Mouse (Mus musculus) liver, adult 2 months (tissue): ENCODE results near the gene Commd1. TPM values are rescaled to one million over a fixed set of nuclear protein-coding genes. Genes with fewer than 3 reads are reported as not detected.
A peak's percentile ranks its signal among the peaks of the same experiment; 100 is the strongest.

Experiments
- DNase-seq: peaks from one replicate; pipeline ENCODE4 v3.0.0-alpha.2; 2011; ENCODE audit warnings: low read depth, low spot score; ENCODE audit errors: extremely low read depth
- H3K27ac ChIP-seq: fragments of 200-500 bp; replicated peaks from 2 replicates; pipeline ENCODE4 v1.5.1; 2012; ENCODE audit warnings: low read depth, mild to moderate bottlenecking, control low read depth, inconsistent platforms, low read length; ENCODE audit not compliant: insufficient read depth
- H3K27me3 ChIP-seq: fragments of 200-500 bp; 2 replicates; pipeline ENCODE4 v1.6.1; 2012; ENCODE audit warnings: mild to moderate bottlenecking, moderate library complexity, low read length, inconsistent platforms; ENCODE audit not compliant: control insufficient read depth, insufficient read depth
- H3K36me3 ChIP-seq: fragments of 200-500 bp; 2 replicates; pipeline ENCODE4 v1.6.1; 2012; ENCODE audit warnings: low read length, inconsistent platforms; ENCODE audit not compliant: control insufficient read depth, insufficient read depth
- H3K4me1 ChIP-seq: fragments of 200-500 bp; 2 replicates; pipeline ENCODE4 v1.6.1; 2011; ENCODE audit warnings: low read length; ENCODE audit not compliant: control insufficient read depth, insufficient read depth
- H3K4me3 ChIP-seq: fragments of 200-500 bp; 2 replicates; pipeline ENCODE4 v1.5.1; 2011; ENCODE audit warnings: low read depth, mild to moderate bottlenecking, control low read depth, low read length, moderate library complexity; ENCODE audit not compliant: insufficient read depth
- H3K79me2 ChIP-seq: fragments of 200-500 bp; 2 replicates; pipeline ENCODE4 v1.6.1; 2012; ENCODE audit warnings: inconsistent platforms, mild to moderate bottlenecking, low read length, moderate library complexity; ENCODE audit not compliant: control insufficient read depth, insufficient read depth
- H3K9ac ChIP-seq: fragments of 200-500 bp; 2 replicates; pipeline ENCODE4 v1.6.1; 2012; ENCODE audit warnings: low read depth, mild to moderate bottlenecking, control low read depth, inconsistent platforms, low read length
- CTCF ChIP-seq: fragments of 200-500 bp; IDR thresholded peaks from 2 replicates; pipeline ENCODE4 v1.5.1; 2011; ENCODE audit warnings: low read depth, low read length, control low read depth
- POLR2A ChIP-seq: fragments of 200-500 bp; IDR thresholded peaks from 2 replicates; pipeline ENCODE4 v1.6.1; 2011; ENCODE audit warnings: low read length, control low read depth; ENCODE audit not compliant: insufficient read depth; ENCODE audit errors: extremely low read depth
- WGBS: fragments of 180-500 bp; shearing (Covaris S2); methylation state at CpG from one replicate; pipeline ENCODE4 v1.1.7; 2018; 5-methylcytosine and 5-hydroxymethylcytosine counted together
- polyA plus RNA-seq: library from polyadenylated mRNA; depleted of rRNA; stranded (reverse); fragments of >200 nt; gene quantifications from 2 replicates; pipeline ENCODE4 v1.2.3, GENCODE M21; 2012
- total RNA-seq: library from RNA; depleted of rRNA; stranded (reverse); fragments of >200 nt; gene quantifications from 2 replicates; pipeline ENCODE4 v1.2.3, GENCODE M21; 2014

The Commd1 gene
- total and polyA plus RNA-seq, 2 experiments: 15.9 to 53.5 TPM

DNA sequence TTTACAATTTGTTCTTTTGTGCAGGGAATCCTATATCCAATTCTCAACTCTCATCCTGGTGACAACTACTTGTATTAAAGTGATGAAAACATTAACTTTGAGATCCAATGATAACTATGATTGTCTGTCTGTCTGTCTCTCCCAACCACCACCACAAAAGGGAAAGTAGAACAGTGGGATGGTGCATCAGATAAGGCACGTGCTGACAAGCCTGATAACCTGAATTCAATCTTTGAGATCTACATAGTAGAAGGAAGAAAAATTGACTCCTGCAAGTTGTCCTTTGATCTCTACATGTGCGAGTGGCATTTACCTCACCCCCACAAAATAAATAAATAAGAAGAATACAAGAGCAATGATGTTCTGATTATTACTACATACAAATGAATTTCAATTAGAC lies 62.8 kb downstream of the Commd1 start:
- Histone ChIP-seq H3K27me3 (no peaks in the 10 kb centered on the region), H3K27ac (no peak overlapping the region), H3K79me2 (no peaks in the 10 kb centered on the region; the same call in 1 of the 2 replicates), H3K9ac (no peak overlapping the region), H3K4me3 (no peak overlapping the region), H3K36me3 (no peaks in the 10 kb centered on the region), H3K4me1 (peaks cover 8% of the 10 kb centered on the region; the same call in 1 of the 2 replicates)
- 27% methylated on average over 2 of the region's 2 CpGs for WGBS
- TF ChIP-seq POLR2A (no peak), CTCF (no peak)
- DNase-seq: peak; percentile 16

- H3K27me3 ChIP-seq: no peaks in the 10 kb centered on the region
- no peak for DNase-seq
- WGBS: 96% methylated on average over 7 of the region's 7 CpGs
- no peak overlapping the region for H3K27ac ChIP-seq
- no peak overlapping the region for H3K4me3 ChIP-seq
- no peak overlapping the region for H3K9ac ChIP-seq
- H3K4me1 ChIP-seq: peaks cover 6% of the 10 kb centered on the region; the same call in 1 of the 2 replicates
- H3K36me3 ChIP-seq: no peaks in the 10 kb centered on the region
- H3K79me2 ChIP-seq: no peaks in the 10 kb centered on the region
- no peak for TF ChIP-seq POLR2A
- TF ChIP-seq CTCF: no peak
Measured at GRCm38 (mm10) chr11:22917786-22918185, 64.4 kb downstream of the Commd1 start.

GRCm38 (mm10) chr11:22913744-22914143 lies 68.4 kb downstream of the Commd1 start:
- H3K4me1 ChIP-seq: peaks cover 6% of the 10 kb centered on the region; the same call in 1 of the 2 replicates
- no peaks in the 10 kb centered on the region for H3K36me3 ChIP-seq
- no peak overlapping the region for H3K9ac ChIP-seq
- no peaks in the 10 kb centered on the region for H3K79me2 ChIP-seq
- H3K4me3 ChIP-seq: no peak overlapping the region
- H3K27me3 ChIP-seq: no peaks in the 10 kb centered on the region
- H3K27ac ChIP-seq: peak overlapping the region; percentile 80
- DNase-seq: no peak
- TF ChIP-seq CTCF (no peak), POLR2A (no peak)
- WGBS: 75% methylated on average over 4 of the region's 4 CpGs

DNA sequence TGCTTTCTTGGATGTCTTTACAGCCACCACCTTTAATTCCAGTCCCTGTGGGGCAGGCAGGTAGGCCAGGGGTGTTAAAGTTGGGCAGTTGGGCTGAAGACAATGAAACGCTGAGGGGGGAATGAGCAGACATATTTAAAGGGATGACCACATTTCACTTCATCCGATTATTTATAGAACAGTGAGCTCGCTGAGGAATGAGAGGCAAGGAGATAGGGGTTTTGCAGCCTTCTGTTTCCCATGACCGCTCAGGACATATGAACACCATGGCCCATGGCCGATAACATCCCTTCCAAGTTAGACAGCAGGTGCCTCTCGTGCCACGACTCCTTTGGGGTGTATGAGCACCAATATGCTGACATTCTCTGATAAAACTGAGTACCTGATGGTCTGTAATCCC lies 70.4 kb downstream of the Commd1 start:
- Histone ChIP-seq H3K4me1 (peaks cover 6% of the 10 kb centered on the region; the same call in 1 of the 2 replicates), H3K27ac (no peak overlapping the region), H3K79me2 (no peaks in the 10 kb centered on the region), H3K4me3 (no peak overlapping the region), H3K27me3 (no peaks in the 10 kb centered on the region), H3K9ac (no peak overlapping the region), H3K36me3 (no peaks in the 10 kb centered on the region)
- DNase-seq: no peak
- TF ChIP-seq POLR2A: no peak
- TF ChIP-seq CTCF: no peak
- WGBS: 96% methylated on average over 7 of the region's 7 CpGs

DNA sequence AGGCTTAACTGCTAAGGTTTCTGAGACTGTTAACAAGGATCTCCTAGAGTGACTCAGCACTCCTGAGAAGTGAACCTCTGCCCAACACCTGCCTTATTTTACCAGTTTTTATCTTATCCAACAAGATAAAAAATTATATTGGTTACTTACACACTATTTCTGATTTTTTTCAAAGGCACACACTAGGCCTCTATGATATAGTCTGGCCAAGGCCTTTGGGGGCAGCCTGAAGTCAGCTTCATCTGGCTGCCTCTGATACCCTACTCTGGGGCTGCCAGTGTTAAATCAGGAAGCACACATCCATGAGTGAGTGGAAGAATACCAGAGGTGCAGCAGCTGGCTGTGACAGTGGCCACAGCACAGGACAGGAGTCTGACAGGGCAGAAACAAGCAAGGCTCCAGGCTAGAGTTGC lies 75.7 kb downstream of the Commd1 start:
- Histone ChIP-seq H3K9ac (no peak overlapping the region), H3K79me2 (no peaks in the 10 kb centered on the region), H3K4me3 (no peak overlapping the region), H3K27me3 (no peaks in the 10 kb centered on the region), H3K27ac (no peak overlapping the region), H3K4me1 (peaks cover 3% of the 10 kb centered on the region; the same call in 1 of the 2 replicates), H3K36me3 (no peaks in the 10 kb centered on the region)
- no peak for DNase-seq
- TF ChIP-seq POLR2A: no peak
- TF ChIP-seq CTCF: no peak

DNA sequence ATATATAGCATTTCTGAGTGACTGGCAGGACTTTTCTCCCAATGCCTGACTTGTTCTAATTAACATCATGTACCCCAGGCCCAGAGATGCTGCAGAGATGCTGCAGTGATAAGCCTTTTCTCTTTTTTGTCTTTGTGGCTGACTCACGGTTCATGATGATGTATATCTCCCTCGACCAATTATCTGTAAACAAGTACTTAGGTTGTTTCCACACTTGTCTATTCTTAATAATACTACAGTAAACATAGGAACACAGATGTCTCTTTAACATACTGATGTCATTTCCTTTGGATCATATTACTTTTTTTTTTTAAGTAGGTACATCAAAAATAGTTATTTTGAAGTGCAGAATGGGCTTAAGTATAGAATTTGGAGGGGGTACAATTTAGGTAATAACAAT lies 79.3 kb downstream of the Commd1 start:
- WGBS: 77% methylated on average over 2 of the region's 2 CpGs

More for the DNA sequence above, 79.3 kb downstream of the Commd1 start:
- no peaks in the 10 kb centered on the region for H3K27me3 ChIP-seq
- no peak overlapping the region for H3K9ac ChIP-seq
- H3K79me2 ChIP-seq: no peaks in the 10 kb centered on the region
- peaks cover 3% of the 10 kb centered on the region; the same call in 1 of the 2 replicates for H3K4me1 ChIP-seq
- H3K27ac ChIP-seq: no peak overlapping the region
- DNase-seq: no peak
- no peaks in the 10 kb centered on the region for H3K36me3 ChIP-seq
- H3K4me3 ChIP-seq: no peak overlapping the region
- TF ChIP-seq CTCF: no peak
- TF ChIP-seq POLR2A: no peak
